Mouse (Mus musculus): ENCODE results near the gene Lrrc27.

DNA sequence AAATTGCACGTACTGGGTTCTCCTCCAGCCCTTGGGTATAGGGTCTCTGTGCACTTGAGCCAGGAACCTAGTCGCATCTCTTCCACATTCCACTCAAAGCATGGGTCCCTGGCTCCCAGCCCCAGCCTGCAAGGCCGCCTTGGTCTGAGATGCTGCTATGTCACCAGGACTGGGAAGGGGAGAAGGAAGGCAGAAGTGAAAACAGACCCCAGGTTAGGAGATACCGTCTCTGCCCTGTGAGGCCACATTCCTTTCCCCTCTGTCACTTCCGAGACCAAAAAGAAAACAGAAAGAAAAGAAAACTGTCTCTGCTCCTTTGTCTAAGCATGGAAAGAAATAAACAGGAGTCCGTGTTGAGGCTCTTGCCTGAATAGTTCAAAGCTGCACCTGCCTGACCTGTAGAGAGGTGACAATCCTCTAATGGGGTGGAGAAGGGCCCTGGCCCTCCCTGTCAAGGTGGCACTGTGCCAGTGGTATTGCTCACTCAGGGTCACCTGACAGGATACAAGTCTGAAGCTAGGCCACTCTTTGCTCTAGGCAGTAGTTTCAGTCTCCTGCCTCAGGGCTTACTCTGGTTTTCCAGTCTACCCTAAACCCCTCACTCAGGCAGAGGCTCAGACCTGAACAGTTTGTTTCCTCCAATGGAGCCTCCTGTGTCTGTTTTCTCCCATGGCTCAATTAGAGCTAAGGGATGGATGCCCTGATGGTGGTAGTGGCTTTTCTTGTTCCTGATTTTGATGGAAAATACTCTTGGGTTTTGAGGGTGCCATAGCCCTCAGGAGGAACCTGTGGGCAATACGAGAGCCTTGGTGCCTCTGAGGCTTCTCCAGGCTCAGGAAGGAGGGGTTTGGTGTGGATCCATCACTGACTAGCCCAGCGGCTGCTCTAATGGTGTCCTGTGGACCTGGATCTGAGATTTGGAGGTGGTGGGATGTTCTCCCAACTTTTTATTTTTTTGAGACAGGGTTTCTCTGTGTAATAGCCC, 54.4 kb downstream of the Lrrc27 start:
- TF ChIP-seq CTCF (IDR thresholded peaks at IDR 0.05; ENCODE audit: low read depth) = no peak
- no peak for TF ChIP-seq EP300 (IDR thresholded peaks at IDR 0.05; ENCODE audit: low read depth)
